Mouse (Mus musculus): ENCODE measurements around the gene Fgfbp1.

Gene Fgfbp1

DNA sequence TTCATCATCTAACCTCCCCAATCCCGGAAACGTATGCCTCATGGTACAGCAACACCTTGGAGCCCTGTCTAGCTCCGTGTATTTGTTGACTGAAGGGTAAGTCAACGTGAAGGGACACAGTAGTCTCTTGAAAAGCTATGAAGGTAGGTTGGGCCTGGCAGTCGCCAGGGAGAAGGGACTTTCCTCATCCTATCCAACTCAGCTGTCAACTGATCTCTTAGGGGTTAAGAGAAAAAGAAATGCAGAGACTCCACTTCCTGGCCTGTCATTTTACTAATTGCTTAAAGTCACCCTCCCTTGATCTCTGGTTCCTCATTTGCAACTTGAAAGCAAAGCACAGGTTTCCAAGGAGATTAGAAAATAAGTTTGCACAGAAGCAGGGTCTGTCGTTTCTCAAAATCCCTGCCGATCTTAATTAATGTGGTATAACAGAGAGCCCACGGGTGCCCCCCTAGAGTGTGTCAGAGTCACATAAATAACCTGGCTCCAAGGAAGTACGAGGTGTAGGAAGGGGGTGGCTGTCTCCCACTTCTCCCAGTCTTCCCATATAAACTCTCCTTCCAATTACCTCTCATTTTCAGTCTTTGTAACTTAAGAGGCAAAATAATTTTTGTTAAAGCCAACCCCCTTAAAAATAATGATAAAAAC lies 34.1 kb downstream of the Fgfbp1 start:
- in situ Hi-C loops (cut with MboI; ENCODE audit: low sequenced_read_pairs), result no loop called here

DNA sequence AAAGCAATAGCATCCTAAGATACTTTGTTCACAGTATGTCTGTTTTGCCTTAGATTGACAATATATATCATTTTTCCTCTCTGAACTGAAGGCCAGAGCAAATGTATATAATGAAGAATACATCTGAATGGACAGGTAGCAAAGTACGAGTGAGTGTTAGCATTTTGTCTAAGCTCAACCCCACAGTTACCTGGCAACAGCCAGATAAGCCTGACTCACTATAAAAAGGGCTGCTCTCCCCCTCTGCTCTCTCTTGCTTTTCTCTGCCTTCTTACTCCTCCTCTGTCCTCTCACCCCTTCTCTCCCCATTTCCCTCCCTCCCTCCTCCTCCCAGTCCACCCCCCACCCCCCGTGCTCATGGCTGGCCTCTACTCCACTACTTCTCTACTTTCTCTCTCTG lies 48.3 kb downstream of the Fgfbp1 start:
- in situ Hi-C loops (cut with MboI; ENCODE audit: low sequenced_read_pairs), result no loop called here

Data from CH12F3 (cell line).